9 mouse cellular contexts compared by ENCODE assay signal in the genomic region with DNA sequence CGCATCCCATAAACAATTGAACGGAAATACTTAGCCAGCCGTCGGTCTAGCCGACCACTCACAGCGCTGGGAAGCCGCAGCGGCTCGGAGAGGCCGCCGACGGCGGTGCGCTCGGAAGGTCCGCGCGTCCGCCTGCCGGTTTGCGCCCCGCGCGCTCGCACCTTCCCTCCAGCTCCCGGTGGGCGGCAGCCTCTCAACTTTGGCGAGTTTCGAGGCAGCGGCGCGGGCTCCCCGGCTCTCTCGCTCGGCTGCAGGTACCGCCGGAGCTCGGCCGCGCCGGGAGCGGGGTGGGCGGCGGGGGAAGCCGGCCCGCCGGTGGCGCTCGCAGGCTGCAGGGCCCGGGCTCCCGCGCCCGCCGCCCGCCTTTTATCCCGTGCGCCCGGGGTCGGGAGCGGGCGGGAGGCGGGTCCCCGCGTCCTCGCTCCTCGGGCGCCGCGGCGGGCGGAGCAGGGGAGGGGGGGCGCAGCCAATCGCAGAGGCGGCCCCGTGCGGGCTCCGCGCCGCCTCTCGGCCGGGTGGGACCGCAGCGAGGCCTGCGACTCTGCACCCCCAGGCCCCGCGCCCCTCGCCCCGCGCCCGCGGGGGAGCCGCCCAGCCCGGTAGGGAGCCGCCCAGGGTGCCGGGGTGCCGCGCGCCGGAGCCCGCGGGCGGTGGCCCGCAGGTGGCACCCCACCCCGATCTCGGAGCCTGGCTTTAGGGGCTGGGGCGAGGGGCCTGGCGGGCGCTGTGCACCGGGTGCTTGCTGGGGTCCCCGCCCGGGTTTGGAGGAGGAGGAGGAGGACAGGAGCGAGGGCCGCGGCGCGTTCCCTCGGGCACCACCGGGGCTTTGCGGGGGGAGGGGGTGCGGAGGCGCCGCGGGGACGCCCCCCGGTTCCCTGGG. TPM values are rescaled to one million over a fixed set of nuclear protein-coding genes. Genes with fewer than 3 reads are reported as not detected.
DNase-seq lines count a peak whose midpoint lies in the region; ATAC-seq lines count a peak whose summit lies in the region.
"Had no signal": no experiment of that assay in that cellular context is flagged by ENCODE, and none has a peak within 500 bp of the region (broad histone marks: within the 10 kb centered on the region; RNA-seq: fewer than 3 reads in every experiment).

A gene (plus strand): TSS at position 197 of the 880 bp plus-strand sequence.
A gene (minus strand): TSS at position 377 of the 880 bp plus-strand sequence.

- H3K27me3 ChIP-seq in embryonic facial prominence, embryonic 13.5 days, result peaks cover 19% of the 10 kb centered on the region
- peaks cover 15% of the 10 kb centered on the region for H3K27me3 ChIP-seq in heart, embryonic 11.5 days (ENCODE audit: control insufficient read depth, insufficient read depth, low read length)
- no peaks in the 10 kb centered on the region for H3K27me3 ChIP-seq in kidney, embryonic 14.5 days (ENCODE audit: control insufficient read depth, insufficient read depth, low read length)
- H3K27me3 ChIP-seq in liver, embryonic 12.5 days (replicated peaks), result peaks cover 80% of the 10 kb centered on the region
- peaks cover 12% of the 10 kb centered on the region; the same call in 1 of the 2 replicates for H3K27me3 ChIP-seq in stomach, embryonic 16.5 days (ENCODE audit: control insufficient read depth, insufficient read depth, low read length)

- DNase-seq in cerebellum, postnatal 10 days, result peak; percentile 67 to 76
- no peak for DNase-seq in cerebellum, adult 9-10 months
- DNase-seq in naive thymus-derived CD4-positive, alpha-beta T cell, adult 2 months (ENCODE audit: low read depth), result peak; percentile 59

- peaks cover 15% of the 10 kb centered on the region for H3K4me1 ChIP-seq in embryonic facial prominence, embryonic 13.5 days
- H3K4me1 ChIP-seq in heart, embryonic 11.5 days (ENCODE audit: control insufficient read depth, insufficient read depth, low read length), result 0 out of 2 replicates have a peak, but pooled peaks cover 6% of the 10 kb centered on the region
- H3K4me1 ChIP-seq in kidney, embryonic 14.5 days (ENCODE audit: control insufficient read depth, insufficient read depth, low read length), result no peaks in the 10 kb centered on the region
- H3K4me1 ChIP-seq in liver, embryonic 12.5 days, result peaks cover 17% of the 10 kb centered on the region; the same call in 1 of the 2 replicates
- H3K4me1 ChIP-seq in stomach, embryonic 16.5 days (ENCODE audit: control insufficient read depth, insufficient read depth, low read length), result no peaks in the 10 kb centered on the region

- no peaks in the 10 kb centered on the region for H3K36me3 ChIP-seq in embryonic facial prominence, embryonic 13.5 days
- H3K36me3 ChIP-seq in heart, embryonic 11.5 days (ENCODE audit: control insufficient read depth, insufficient read depth, low read length), result no peaks in the 10 kb centered on the region
- no peaks in the 10 kb centered on the region for H3K36me3 ChIP-seq in kidney, embryonic 14.5 days (ENCODE audit: control insufficient read depth, insufficient read depth, low read length)
- no peaks in the 10 kb centered on the region for H3K36me3 ChIP-seq in liver, embryonic 12.5 days
- no peaks in the 10 kb centered on the region for H3K36me3 ChIP-seq in stomach, embryonic 16.5 days (ENCODE audit: control insufficient read depth, insufficient read depth, low read length)
- H3K36me3 ChIP-seq: G1E had no signal

- peak within 1 kb of the TSS; percentile 88 for H3K9ac ChIP-seq in embryonic facial prominence, embryonic 13.5 days
- H3K9ac ChIP-seq in heart, embryonic 11.5 days (ENCODE audit: low read depth, low read length), result peak within 1 kb of the TSS; percentile 90
- H3K9ac ChIP-seq in kidney, embryonic 14.5 days (ENCODE audit: low read depth, low read length), result peak within 1 kb of the TSS; percentile 93
- H3K9ac ChIP-seq in liver, embryonic 12.5 days, result peak within 1 kb of the TSS; percentile 71
- peak within 1 kb of the TSS; percentile 89 for H3K9ac ChIP-seq in stomach, embryonic 16.5 days (ENCODE audit: low read length)

- peak within 1 kb of the TSS; percentile 74 for H3K4me3 ChIP-seq in embryonic facial prominence, embryonic 13.5 days
- peak within 1 kb of the TSS; percentile 83 for H3K4me3 ChIP-seq in heart, embryonic 11.5 days (ENCODE audit: low read depth, low read length)
- peak within 1 kb of the TSS; percentile 80 for H3K4me3 ChIP-seq in kidney, embryonic 14.5 days (ENCODE audit: low read length)
- H3K4me3 ChIP-seq in liver, embryonic 12.5 days, result peak within 1 kb of the TSS; percentile 69
- peak within 1 kb of the TSS; percentile 75 for H3K4me3 ChIP-seq in stomach, embryonic 16.5 days (replicated peaks; ENCODE audit: low read length)

- ATAC-seq in embryonic facial prominence, embryonic 13.5 days (ENCODE audit: insufficient number of reproducible peaks, insufficient read depth, low FRiP score, low TSS enrichment, low read depth), result peak; percentile 67; the same call in 1 of the 2 replicates
- peak; percentile 67; the same call in 1 of the 2 replicates for ATAC-seq in heart, embryonic 11.5 days (replicated peaks; ENCODE audit: insufficient number of reproducible peaks, low FRiP score, low TSS enrichment)
- ATAC-seq in kidney, embryonic 14.5 days (ENCODE audit: low FRiP score, low TSS enrichment), result peak; percentile 93
- peak; percentile 48; the same call in 1 of the 2 replicates for ATAC-seq in liver, embryonic 12.5 days
- peak; percentile 89 for ATAC-seq in stomach, embryonic 16.5 days (ENCODE audit: insufficient read depth, low FRiP score)

- no peaks in the 10 kb centered on the region for H3K9me3 ChIP-seq in embryonic facial prominence, embryonic 13.5 days
- H3K9me3 ChIP-seq in heart, embryonic 11.5 days (replicated peaks; ENCODE audit: control insufficient read depth, low read length), result no peaks in the 10 kb centered on the region
- peaks cover 3% of the 10 kb centered on the region; the same call in 1 of the 2 replicates for H3K9me3 ChIP-seq in kidney, embryonic 14.5 days (ENCODE audit: control insufficient read depth, low read length)
- H3K9me3 ChIP-seq in liver, embryonic 12.5 days (replicated peaks), result no peaks in the 10 kb centered on the region
- H3K9me3 ChIP-seq in stomach, embryonic 16.5 days (replicated peaks; ENCODE audit: control insufficient read depth, low read length), result no peaks in the 10 kb centered on the region

- peak within 1 kb of the TSS; percentile 85 for H3K4me2 ChIP-seq in embryonic facial prominence, embryonic 13.5 days
- H3K4me2 ChIP-seq in heart, embryonic 11.5 days, result peak within 1 kb of the TSS; percentile 94
- H3K4me2 ChIP-seq in kidney, embryonic 14.5 days (replicated peaks; ENCODE audit: low read depth, low read length), result peak within 1 kb of the TSS; percentile 90
- H3K4me2 ChIP-seq in liver, embryonic 12.5 days, result peak within 1 kb of the TSS; percentile 94
- H3K4me2 ChIP-seq in stomach, embryonic 16.5 days (ENCODE audit: low read depth, low read length), result peak within 1 kb of the TSS; percentile 93

- WGBS in embryonic facial prominence, embryonic 13.5 days, result under 1% methylated on average over 120 of the region's 125 CpGs
- WGBS in heart, embryonic 11.5 days (ENCODE audit: insufficient replicate concordance), result 1% methylated on average over 78 of the region's 125 CpGs
- under 1% methylated on average over 69 of the region's 125 CpGs for WGBS in kidney, embryonic 14.5 days
- WGBS in liver, embryonic 12.5 days (ENCODE audit: insufficient replicate concordance), result under 1% methylated on average over 107 of the region's 125 CpGs
- WGBS in stomach, embryonic 16.5 days, result under 1% methylated on average over 105 of the region's 125 CpGs

- H3K27ac ChIP-seq in embryonic facial prominence, embryonic 13.5 days, result peak within 1 kb of the TSS; percentile 79
- H3K27ac ChIP-seq in heart, embryonic 11.5 days (ENCODE audit: low read depth, low read length), result peak within 1 kb of the TSS; percentile 62
- H3K27ac ChIP-seq in kidney, embryonic 14.5 days (ENCODE audit: low read depth, low read length), result peak within 1 kb of the TSS; percentile 89
- peak within 1 kb of the TSS; percentile 64 for H3K27ac ChIP-seq in liver, embryonic 12.5 days
- H3K27ac ChIP-seq in stomach, embryonic 16.5 days (ENCODE audit: low read length), result peak within 1 kb of the TSS; percentile 77

RNA-seq across cellular contexts. Expression of the first gene that starts in this region (rescaled TPM):
- 3.3 and 3.4 TPM in 2 replicates for polyA plus RNA-seq in embryonic facial prominence, embryonic 13.5 days (2015; fragmentation: Nextera tagmentation; extraction: Ambion mirVana)
- 2.8 and 3.4 TPM in 2 replicates for polyA plus RNA-seq in heart, embryonic 11.5 days (2014; fragmentation: Nextera tagmentation; extraction: Ambion mirVana)
- polyA plus RNA-seq in kidney, embryonic 14.5 days (2014; fragmentation: Nextera tagmentation; extraction: Ambion mirVana), result 5.4 and 8.7 TPM in 2 replicates
- 5.6 and 6.4 TPM in 2 replicates for polyA plus RNA-seq in liver, embryonic 12.5 days (2016; fragmentation: Nextera tagmentation; extraction: Ambion mirVana)
- 2.1 and 2.9 TPM in 2 replicates for polyA plus RNA-seq in stomach, embryonic 16.5 days (2015; fragmentation: Nextera tagmentation; extraction: Ambion mirVana)

RNA-seq across cellular contexts. Expression of the second gene that starts in this region (rescaled TPM):
- polyA plus RNA-seq in embryonic facial prominence, embryonic 13.5 days (2015; fragmentation: Nextera tagmentation; extraction: Ambion mirVana), result 6.6 and 6.9 TPM in 2 replicates
- 3.3 and 3.4 TPM in 2 replicates for polyA plus RNA-seq in heart, embryonic 11.5 days (2014; fragmentation: Nextera tagmentation; extraction: Ambion mirVana)
- polyA plus RNA-seq in kidney, embryonic 14.5 days (2014; fragmentation: Nextera tagmentation; extraction: Ambion mirVana), result 11.9 and 16.9 TPM in 2 replicates
- 1.4 and 1.7 TPM in 2 replicates for polyA plus RNA-seq in liver, embryonic 12.5 days (2016; fragmentation: Nextera tagmentation; extraction: Ambion mirVana)
- 3.3 and 3.9 TPM in 2 replicates for polyA plus RNA-seq in stomach, embryonic 16.5 days (2015; fragmentation: Nextera tagmentation; extraction: Ambion mirVana)
- polyA plus RNA-seq: G1E had no signal
